Mouse (Mus musculus) thymus, postnatal 10 days (tissue): ENCODE results near the gene Gja5.
A peak's percentile ranks its signal among the peaks of the same experiment; 100 is the strongest.
"Not testable (repeated sequence)": the region's sequence is repeated elsewhere in the genome, so short reads cannot be mapped to it uniquely, and the experiment has no call there.

Experiments
- DNase-seq, 2 experiments: peaks; one replicate each; pipeline ENCODE4 v3.0.0; 2021; ENCODE audit warnings: low spot score in 2 of 2

The Gja5 gene

GRCm38 (mm10) chr3:97100784-97101641, 196.5 kb downstream of the Gja5 start:
- DNase-seq, result no peak

- DNase-seq, result not testable (repeated sequence)
These were observed 199.5 kb downstream of the Gja5 start for GRCm38 (mm10) chr3:97103946-97104345.

- no peak for DNase-seq
These were observed 200.4 kb downstream of the Gja5 start for GRCm38 (mm10) chr3:97104696-97105430.

GRCm38 (mm10) chr3:97117511-97117910, 213.0 kb downstream of the Gja5 start:
- DNase-seq, result no peak

- DNase-seq, result no peak
These were observed 213.8 kb downstream of the Gja5 start for GRCm38 (mm10) chr3:97118313-97118712.

GRCm38 (mm10) chr3:97124193-97124592, 219.7 kb downstream of the Gja5 start:
- peak; percentile 61 to 68 for DNase-seq
